Mouse (Mus musculus): ENCODE results near the gene Gm10382. TPM values are rescaled to one million over a fixed set of nuclear protein-coding genes. Genes with fewer than 3 reads are reported as not detected.

Gene Gm10382
- total RNA-seq, 1 experiment: 0.98 TPM

DNA sequence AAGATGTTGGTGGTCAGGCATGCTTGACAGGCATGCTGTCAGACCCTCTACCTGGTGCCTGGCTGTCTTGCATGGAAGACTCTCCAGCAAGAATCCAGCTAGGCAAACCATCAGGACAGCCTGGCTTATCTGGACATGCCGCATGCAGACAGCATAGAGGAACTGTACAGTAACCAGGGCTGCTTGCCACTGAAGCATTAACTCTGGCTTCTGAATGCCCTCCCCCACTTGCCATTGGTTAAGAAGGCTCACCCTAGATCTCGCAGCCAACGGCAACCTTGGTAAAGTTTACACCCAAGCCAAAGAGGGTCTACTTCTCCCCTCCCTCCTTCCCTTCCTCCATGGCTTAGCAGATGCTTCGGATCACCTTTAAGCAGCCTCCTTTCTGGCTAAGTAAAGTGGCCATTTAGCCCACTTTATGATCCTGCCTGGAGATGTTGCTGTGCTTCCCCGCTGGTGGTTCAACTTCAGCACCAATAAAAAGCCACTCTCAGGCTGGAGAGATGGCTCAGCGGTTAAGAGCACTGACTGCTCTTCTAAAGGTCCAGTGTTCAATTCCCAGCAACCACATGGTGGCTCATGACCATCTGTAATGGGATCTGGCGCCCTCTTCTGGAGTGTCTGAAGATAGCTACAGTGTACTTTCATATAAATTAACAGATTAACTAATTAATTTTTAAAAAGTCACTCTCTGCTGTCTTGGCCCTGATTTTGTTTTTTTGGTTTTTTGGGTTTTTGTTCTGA lies 18.0 kb upstream of the Gm10382 start:
- in situ Hi-C loops (cut with MboI; ENCODE audit: low sequenced_read_pairs in 2 of 2, unreplicated experiment in 2 of 2): no loop called here
- TF ChIP-seq ZNF384 (IDR thresholded peaks at IDR 0.05; ENCODE audit: low read depth, low read length) (no peak), HCFC1 (IDR thresholded peaks at IDR 0.05; ENCODE audit: borderline replicate concordance, insufficient read depth, low read length) (no peak), MAFK (IDR thresholded peaks at IDR 0.05; ENCODE audit: insufficient read depth, low read depth, low read length) (0 out of 2 replicates have a peak, but pooled peaks have one; percentile 26), CHD2 (IDR thresholded peaks at IDR 0.05; ENCODE audit: low read depth, low read length) (no peak), ZC3H11A (IDR thresholded peaks at IDR 0.05; ENCODE audit: borderline replicate concordance, low read depth, low read length) (no peak)
- H3K27ac ChIP-seq (ENCODE audit: insufficient read depth, low read depth, low read length, poor library complexity, severe bottlenecking): no peak overlapping the region
- DNase-seq (ENCODE audit: low read depth, low spot score): no peak
- H3K4me1 ChIP-seq (ENCODE audit: control insufficient read depth in 2 of 2, insufficient read depth in 2 of 2, low read length in 2 of 2, poor library complexity in 1 of 2): no peaks in the 10 kb centered on the region
- no peak overlapping the region for H3K9ac ChIP-seq (ENCODE audit: insufficient read depth, low read depth, low read length, poor library complexity, severe bottlenecking)
- no peak overlapping the region for H3K4me3 ChIP-seq (ENCODE audit: insufficient read depth in 1 of 2, low read depth in 1 of 2, low read length in 2 of 2, poor library complexity in 1 of 2, severe bottlenecking in 1 of 2)
- H3K36me3 ChIP-seq (ENCODE audit: control insufficient read depth, insufficient read depth, low read length, poor library complexity, severe bottlenecking): no peaks in the 10 kb centered on the region
- H3K9me3 ChIP-seq (ENCODE audit: control insufficient read depth, insufficient read depth, low read depth, low read length): no peaks in the 10 kb centered on the region

DNA sequence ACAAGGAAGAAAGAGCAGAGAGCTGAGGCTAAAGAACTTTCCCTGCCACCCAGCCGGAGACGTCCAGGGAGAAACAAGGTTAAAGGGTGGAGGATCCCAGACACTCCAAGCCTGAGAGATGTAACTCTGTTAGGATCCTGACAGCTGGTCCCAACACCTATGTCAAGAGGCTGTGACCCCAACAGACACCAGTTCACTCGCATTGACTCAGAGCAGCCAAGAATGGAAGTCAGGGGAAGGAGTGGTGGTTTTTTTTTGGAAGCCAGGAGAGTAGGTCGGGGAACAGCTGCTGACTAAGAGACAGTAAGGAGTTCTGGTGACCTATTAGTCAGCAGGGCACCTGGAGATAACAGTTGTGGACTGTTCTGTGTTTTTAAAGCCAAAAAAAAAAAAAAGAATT lies 17.1 kb upstream of the Gm10382 start:
- H3K36me3 ChIP-seq (ENCODE audit: control insufficient read depth, insufficient read depth, low read length, poor library complexity, severe bottlenecking): no peaks in the 10 kb centered on the region
- no peaks in the 10 kb centered on the region for H3K4me1 ChIP-seq (ENCODE audit: control insufficient read depth in 2 of 2, insufficient read depth in 2 of 2, low read length in 2 of 2, poor library complexity in 1 of 2)
- TF ChIP-seq ZC3H11A (IDR thresholded peaks at IDR 0.05; ENCODE audit: borderline replicate concordance, low read depth, low read length) (no peak), MAFK (IDR thresholded peaks at IDR 0.05; ENCODE audit: insufficient read depth, low read depth, low read length) (no peak), ZNF384 (IDR thresholded peaks at IDR 0.05; ENCODE audit: low read depth, low read length) (no peak), HCFC1 (IDR thresholded peaks at IDR 0.05; ENCODE audit: borderline replicate concordance, insufficient read depth, low read length) (no peak), CHD2 (IDR thresholded peaks at IDR 0.05; ENCODE audit: low read depth, low read length) (no peak)
- no peaks in the 10 kb centered on the region for H3K9me3 ChIP-seq (ENCODE audit: control insufficient read depth, insufficient read depth, low read depth, low read length)
- no peak for DNase-seq (ENCODE audit: low read depth, low spot score)
- H3K9ac ChIP-seq (ENCODE audit: insufficient read depth, low read depth, low read length, poor library complexity, severe bottlenecking): no peak overlapping the region
- no peak overlapping the region for H3K27ac ChIP-seq (ENCODE audit: insufficient read depth, low read depth, low read length, poor library complexity, severe bottlenecking)
- no peak overlapping the region for H3K4me3 ChIP-seq (ENCODE audit: insufficient read depth in 1 of 2, low read depth in 1 of 2, low read length in 2 of 2, poor library complexity in 1 of 2, severe bottlenecking in 1 of 2)
- in situ Hi-C loops (cut with MboI; ENCODE audit: low sequenced_read_pairs in 2 of 2, unreplicated experiment in 2 of 2): no loop called here

DNA sequence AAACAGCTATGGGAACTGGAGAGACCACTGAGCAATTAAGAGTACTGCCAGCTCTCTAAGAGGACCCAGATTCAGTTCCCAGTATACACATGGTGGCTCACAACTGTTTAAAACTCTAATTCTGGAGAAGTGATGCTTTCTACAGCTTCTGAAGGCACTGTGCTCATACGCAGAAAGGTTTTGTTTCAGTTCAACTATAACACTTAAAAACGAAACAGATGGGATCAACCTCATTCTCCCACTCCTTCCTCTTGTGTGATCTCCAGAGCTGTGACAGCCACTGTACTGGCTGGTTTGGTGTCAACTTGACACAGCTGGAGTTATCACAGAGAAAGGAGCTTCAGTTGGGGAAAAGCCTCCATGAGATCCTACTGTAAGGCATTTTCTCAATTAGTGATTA lies 13.3 kb upstream of the Gm10382 start:
- in situ Hi-C loops (cut with MboI; ENCODE audit: low sequenced_read_pairs in 2 of 2, unreplicated experiment in 2 of 2): no loop called here
- no peak overlapping the region for H3K27ac ChIP-seq (ENCODE audit: insufficient read depth, low read depth, low read length, poor library complexity, severe bottlenecking)

DNA sequence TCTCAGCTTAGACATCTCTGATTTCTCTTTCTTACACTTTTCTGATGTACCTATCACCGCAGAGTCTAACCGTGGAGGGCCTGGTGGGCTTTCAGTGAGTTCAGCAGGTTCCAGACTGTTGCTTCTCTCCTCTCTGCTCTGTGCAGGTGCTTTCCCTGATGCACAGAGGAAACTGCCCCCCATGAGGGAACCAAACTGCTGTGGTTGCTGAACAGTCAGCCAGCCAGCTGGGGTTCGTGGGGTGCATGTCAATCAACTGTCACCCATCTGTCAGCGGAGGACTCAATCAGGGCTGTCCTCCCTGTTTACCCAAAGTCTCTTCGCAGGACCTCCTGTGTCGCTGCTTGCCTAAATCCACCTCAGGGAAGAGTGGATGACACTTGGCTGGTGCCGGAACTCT lies 11.9 kb upstream of the Gm10382 start:
- TF ChIP-seq ZNF384 (IDR thresholded peaks at IDR 0.05; ENCODE audit: low read depth, low read length) (no peak), HCFC1 (IDR thresholded peaks at IDR 0.05; ENCODE audit: borderline replicate concordance, insufficient read depth, low read length) (no peak), CHD2 (IDR thresholded peaks at IDR 0.05; ENCODE audit: low read depth, low read length) (no peak), ZC3H11A (IDR thresholded peaks at IDR 0.05; ENCODE audit: borderline replicate concordance, low read depth, low read length) (no peak), MAFK (IDR thresholded peaks at IDR 0.05; ENCODE audit: insufficient read depth, low read depth, low read length) (no peak)
- Histone ChIP-seq H3K27ac (ENCODE audit: insufficient read depth, low read depth, low read length, poor library complexity, severe bottlenecking) (no peak overlapping the region), H3K36me3 (ENCODE audit: control insufficient read depth, insufficient read depth, low read length, poor library complexity, severe bottlenecking) (no peaks in the 10 kb centered on the region), H3K9ac (ENCODE audit: insufficient read depth, low read depth, low read length, poor library complexity, severe bottlenecking) (no peak overlapping the region), H3K9me3 (ENCODE audit: control insufficient read depth, insufficient read depth, low read depth, low read length) (no peaks in the 10 kb centered on the region), H3K4me1 (ENCODE audit: control insufficient read depth in 2 of 2, insufficient read depth in 2 of 2, low read length in 2 of 2, poor library complexity in 1 of 2) (no peaks in the 10 kb centered on the region), H3K4me3 (ENCODE audit: insufficient read depth in 1 of 2, low read depth in 1 of 2, low read length in 2 of 2, poor library complexity in 1 of 2, severe bottlenecking in 1 of 2) (no peak overlapping the region)
- no peak for DNase-seq (ENCODE audit: low read depth, low spot score)
- in situ Hi-C loops (cut with MboI; ENCODE audit: low sequenced_read_pairs in 2 of 2, unreplicated experiment in 2 of 2): no loop called here

More for the DNA sequence above, 13.3 kb upstream of the Gm10382 start:
- no peak overlapping the region for H3K4me3 ChIP-seq (ENCODE audit: insufficient read depth in 1 of 2, low read depth in 1 of 2, low read length in 2 of 2, poor library complexity in 1 of 2, severe bottlenecking in 1 of 2)
- no peak for TF ChIP-seq CHD2 (IDR thresholded peaks at IDR 0.05; ENCODE audit: low read depth, low read length)
- no peak for TF ChIP-seq ZC3H11A (IDR thresholded peaks at IDR 0.05; ENCODE audit: borderline replicate concordance, low read depth, low read length)
- no peak for TF ChIP-seq MAFK (IDR thresholded peaks at IDR 0.05; ENCODE audit: insufficient read depth, low read depth, low read length)
- no peak for TF ChIP-seq ZNF384 (IDR thresholded peaks at IDR 0.05; ENCODE audit: low read depth, low read length)
- TF ChIP-seq HCFC1 (IDR thresholded peaks at IDR 0.05; ENCODE audit: borderline replicate concordance, insufficient read depth, low read length): no peak
- no peak overlapping the region for H3K9ac ChIP-seq (ENCODE audit: insufficient read depth, low read depth, low read length, poor library complexity, severe bottlenecking)
- H3K36me3 ChIP-seq (ENCODE audit: control insufficient read depth, insufficient read depth, low read length, poor library complexity, severe bottlenecking): no peaks in the 10 kb centered on the region
- H3K9me3 ChIP-seq (ENCODE audit: control insufficient read depth, insufficient read depth, low read depth, low read length): no peaks in the 10 kb centered on the region
- no peak for DNase-seq (ENCODE audit: low read depth, low spot score)
- H3K4me1 ChIP-seq (ENCODE audit: control insufficient read depth in 2 of 2, insufficient read depth in 2 of 2, low read length in 2 of 2, poor library complexity in 1 of 2): no peaks in the 10 kb centered on the region

Data from ES-E14 (cell line).